In genomic region chr9:72808586-72808985, GRCm38 (mm10) we compare ENCODE assay signal across 10 mouse cellular contexts. TPM values are rescaled to one million over a fixed set of nuclear protein-coding genes. Genes with fewer than 3 reads are reported as not detected.
A peak's percentile ranks its signal among the peaks of the same experiment; 100 is the strongest.
DNase-seq lines count a peak whose midpoint lies in the region; ATAC-seq and TF ChIP-seq lines count a peak whose summit lies in the region.
"Had no signal": no experiment of that assay in that cellular context is flagged by ENCODE, and none has a peak within 500 bp of the region (broad histone marks: within the 10 kb centered on the region; RNA-seq: fewer than 3 reads in every experiment).

No protein-coding gene starts in this region.

- TF ChIP-seq CTCF in kidney, adult 2 months (conservative IDR thresholded peaks at IDR 0.05; ENCODE audit: insufficient read depth, insufficient read length, low read depth, low read length): no peak

- no peaks in the 10 kb centered on the region for H3K36me3 ChIP-seq in kidney, embryonic 16.5 days (ENCODE audit: insufficient read depth, low read length)
- H3K36me3 ChIP-seq in kidney, adult 2 months (ENCODE audit: control insufficient read depth, insufficient read depth, low read length): no peaks in the 10 kb centered on the region
- no peaks in the 10 kb centered on the region for H3K36me3 ChIP-seq in forebrain, embryonic 14.5 days (ENCODE audit: control insufficient read depth, insufficient read depth, low read length)
- H3K36me3 ChIP-seq in midbrain, embryonic 12.5 days: no peaks in the 10 kb centered on the region

- no peak for TF ChIP-seq POLR2A in kidney, adult 2 months (IDR thresholded peaks at IDR 0.05; ENCODE audit: low read depth, low read length)

- H3K4me2 ChIP-seq in kidney, embryonic 16.5 days (replicated peaks; ENCODE audit: low read depth, low read length): peak overlapping the region; percentile 92
- peak overlapping the region; percentile 100; the same call in 1 of the 2 replicates for H3K4me2 ChIP-seq in forebrain, embryonic 14.5 days (ENCODE audit: low read length)
- H3K4me2 ChIP-seq in midbrain, embryonic 12.5 days (replicated peaks): peak overlapping the region; percentile 96

- ATAC-seq in kidney, embryonic 16.5 days (ENCODE audit: low FRiP score, low TSS enrichment): no peak
- ATAC-seq in forebrain, embryonic 14.5 days: no peak
- ATAC-seq in midbrain, embryonic 12.5 days (ENCODE audit: low FRiP score, low read depth): no peak
- no peak for ATAC-seq in granulocyte monocyte progenitor cell, adult 5-6 weeks (replicated peaks; ENCODE audit: poor library complexity, severe bottlenecking)

- no peak overlapping the region for H3K9ac ChIP-seq in kidney, embryonic 16.5 days (replicated peaks; ENCODE audit: low read length)
- H3K9ac ChIP-seq in forebrain, embryonic 14.5 days (ENCODE audit: low read length): no peak overlapping the region
- H3K9ac ChIP-seq in midbrain, embryonic 12.5 days (replicated peaks): no peak overlapping the region

- no peak overlapping the region for H3K27ac ChIP-seq in kidney, embryonic 16.5 days (ENCODE audit: low read length)
- no peak overlapping the region for H3K27ac ChIP-seq in kidney, adult 2 months (ENCODE audit: insufficient read depth, low read depth, low read length)
- H3K27ac ChIP-seq in forebrain, embryonic 14.5 days (ENCODE audit: low read depth, low read length): no peak overlapping the region
- H3K27ac ChIP-seq in midbrain, embryonic 12.5 days (replicated peaks): no peak overlapping the region

- H3K27me3 ChIP-seq in kidney, embryonic 16.5 days (ENCODE audit: insufficient read depth, low read length): no peaks in the 10 kb centered on the region
- peaks cover 5% of the 10 kb centered on the region for H3K27me3 ChIP-seq in kidney, adult 2 months (replicated peaks; ENCODE audit: control insufficient read depth, insufficient read depth, low read length)
- H3K27me3 ChIP-seq in forebrain, embryonic 14.5 days (replicated peaks; ENCODE audit: control insufficient read depth, insufficient read depth, low read length): peaks cover 9% of the 10 kb centered on the region; the same call in 1 of the 2 replicates
- peaks cover 18% of the 10 kb centered on the region for H3K27me3 ChIP-seq in midbrain, embryonic 12.5 days

- DNase-seq in kidney, adult 2 months: no peak
- peak; percentile 12 for DNase-seq in adipocyte (ENCODE audit: low spot score)
- no peak for DNase-seq in forebrain, embryonic 14.5 days (ENCODE audit: low spot score)
- no peak for DNase-seq in natural killer cell, adult 2 months (ENCODE audit: low spot score in 2 of 2)
- DNase-seq: kidney, adult 18-20 months; lung, postnatal 14 days had no signal

- H3K4me1 ChIP-seq in kidney, embryonic 16.5 days (ENCODE audit: insufficient read depth, low read length): peaks cover 39% of the 10 kb centered on the region
- no peaks in the 10 kb centered on the region for H3K4me1 ChIP-seq in kidney, adult 2 months (ENCODE audit: control insufficient read depth, insufficient read depth, low read length)
- peaks cover 7% of the 10 kb centered on the region for H3K4me1 ChIP-seq in forebrain, embryonic 14.5 days (ENCODE audit: control insufficient read depth, insufficient read depth, low read length)
- H3K4me1 ChIP-seq in midbrain, embryonic 12.5 days: peaks cover 46% of the 10 kb centered on the region

- H3K9me3 ChIP-seq in kidney, embryonic 16.5 days (ENCODE audit: low read length): no peaks in the 10 kb centered on the region
- H3K9me3 ChIP-seq in forebrain, embryonic 14.5 days (replicated peaks; ENCODE audit: control insufficient read depth, low read length): no peaks in the 10 kb centered on the region
- no peaks in the 10 kb centered on the region for H3K9me3 ChIP-seq in midbrain, embryonic 12.5 days

- 33% methylated on average over 3 of the region's 3 CpGs for WGBS in kidney, embryonic 16.5 days
- WGBS in kidney, adult 2 months: 75% methylated on average over 3 of the region's 3 CpGs
- 7% methylated on average over 3 of the region's 3 CpGs for WGBS in forebrain, embryonic 14.5 days
- 2% methylated on average over 3 of the region's 3 CpGs for WGBS in midbrain, embryonic 12.5 days

- H3K4me3 ChIP-seq in kidney, embryonic 16.5 days (ENCODE audit: low read length): peak overlapping the region; percentile 82
- no peak overlapping the region for H3K4me3 ChIP-seq in kidney, adult 2 months (ENCODE audit: insufficient read depth, low read depth, low read length)
- H3K4me3 ChIP-seq in forebrain, embryonic 14.5 days (ENCODE audit: low read depth, low read length): no peak overlapping the region
- peak overlapping the region; percentile 87; the same call in 1 of the 2 replicates for H3K4me3 ChIP-seq in midbrain, embryonic 12.5 days

RNA-seq across cellular contexts. Expression of gene Prtg, which starts 1.9 kb away (rescaled TPM):
- 1.8 and 2.0 TPM in 2 replicates for polyA plus RNA-seq in kidney, embryonic 16.5 days (2015; fragmentation: Nextera tagmentation; extraction: Ambion mirVana)
- polyA plus RNA-seq in kidney, adult 2 months (2012; rRNA removed): 0.06 and 0.15 TPM in 2 replicates
- 0.36 TPM in 2 replicates for polyA plus RNA-seq in forebrain, embryonic 14.5 days (2014; fragmentation: Nextera tagmentation; extraction: Ambion mirVana)
- 2.3 and 2.6 TPM in 2 replicates for polyA plus RNA-seq in midbrain, embryonic 12.5 days (2016; fragmentation: Nextera tagmentation; extraction: Ambion mirVana)
- 0.17 TPM in 1 of 2 replicates, not detected in the other for total RNA-seq in granulocyte monocyte progenitor cell, adult 5-6 weeks (2014; fragmentation: Nextera tagmentation)
- total RNA-seq in granulocyte monocyte progenitor cell, adult 5-6 weeks (2017): not detected in 2 replicates
- total RNA-seq: common myeloid progenitor, adult 5-6 weeks had no signal

Comparison
In these comparisons a context has a peak if more than half of its experiments do, and no peak if none do; other contexts are left out.
1. H3K4me3 ChIP-seq: peak in kidney, embryonic 16.5 days (single experiment) and midbrain, embryonic 12.5 days (single experiment); none in kidney, adult 2 months (single experiment) and forebrain, embryonic 14.5 days (single experiment).
2. Peak in every context shown above with its lines, with median percentiles within 50 percentile points of each other: H3K4me2 ChIP-seq.